Mouse (Mus musculus) MEL (cell line): ENCODE measurements around the gene Ssb. TPM values are rescaled to one million over a fixed set of nuclear protein-coding genes. Genes with fewer than 3 reads are reported as not detected.
A peak's percentile ranks its signal among the peaks of the same experiment; 100 is the strongest.

ENCODE experiments used
- DNase-seq: peaks from one replicate; pipeline ENCODE4 v3.0.0; 2011; ENCODE audit warnings: low read depth, low spot score
- H3K27ac ChIP-seq: 2 replicates; pipeline ENCODE4 v1.5.1; 2012; ENCODE audit warnings: low read depth, mild to moderate bottlenecking, control low read depth, low read length, moderate library complexity; ENCODE audit not compliant: control insufficient read depth
- H3K27me3 ChIP-seq, 2 experiments: fragments of 150-350 bp in 1 of 2; sonication (generic) in 1 of 2; 2 replicates each; pipeline ENCODE4 v1.6.1; 2012; ENCODE audit warnings: low read length in 2 of 2, mild to moderate bottlenecking in 2 of 2, improper control_type of control experiment in 1 of 2, moderate library complexity in 1 of 2; ENCODE audit not compliant: insufficient read depth in 2 of 2, control insufficient read depth in 1 of 2
- H3K36me3 ChIP-seq, 2 experiments: 2 replicates each; pipeline ENCODE4 v1.6.1; 2012 to 2014; ENCODE audit warnings: low read length in 2 of 2, improper control_type of control experiment in 1 of 2, inconsistent platforms in 1 of 2, mild to moderate bottlenecking in 1 of 2; ENCODE audit not compliant: insufficient read depth in 2 of 2, control insufficient read depth in 1 of 2
- H3K4me1 ChIP-seq, 2 experiments: fragments of 150-350 bp in 1 of 2; sonication (generic) in 1 of 2; 2 replicates each; pipeline ENCODE4 v1.6.1; 2012; ENCODE audit warnings: low read length in 2 of 2, improper control_type of control experiment in 1 of 2, mild to moderate bottlenecking in 1 of 2; ENCODE audit not compliant: insufficient read depth in 2 of 2, control insufficient read depth in 1 of 2
- H3K4me3 ChIP-seq, 2 experiments: fragments of 150-350 bp in 1 of 2; sonication (generic) in 1 of 2; 2 replicates each; pipeline ENCODE4 v1.5.1; 2012; ENCODE audit warnings: low read depth in 2 of 2, low read length in 2 of 2, mild to moderate bottlenecking in 2 of 2, moderate library complexity in 2 of 2, control low read depth in 1 of 2, improper control_type of control experiment in 1 of 2; ENCODE audit not compliant: control insufficient read depth in 1 of 2, insufficient read depth in 1 of 2
- H3K79me2 ChIP-seq: 2 replicates; pipeline ENCODE4 v1.6.1; 2012; ENCODE audit warnings: mild to moderate bottlenecking, low read length, moderate library complexity; ENCODE audit not compliant: control insufficient read depth, poor library complexity, insufficient read depth
- H3K9ac ChIP-seq: 2 replicates; pipeline ENCODE4 v1.6.1; 2012; ENCODE audit warnings: low read depth, mild to moderate bottlenecking, control low read depth, low read length, moderate library complexity; ENCODE audit not compliant: control insufficient read depth, poor library complexity, severe bottlenecking
- H3K9me3 ChIP-seq: fragments of 150-350 bp; sonication (generic); replicated peaks from 2 replicates; pipeline ENCODE4 v1.6.1; 2012; ENCODE audit warnings: mild to moderate bottlenecking, low read length, improper control_type of control experiment, moderate library complexity; ENCODE audit not compliant: insufficient read depth
- BHLHE40 ChIP-seq: IDR thresholded peaks from 2 replicates; pipeline ENCODE4 v1.6.1; 2012; ENCODE audit warnings: low read depth, mild to moderate bottlenecking, inconsistent platforms, low read length, improper control_type of control experiment, borderline replicate concordance
- CHD1 ChIP-seq: IDR thresholded peaks from 2 replicates; pipeline ENCODE4 v1.6.1; 2012; ENCODE audit warnings: low read depth, mild to moderate bottlenecking, inconsistent platforms, low read length, improper control_type of control experiment
- CTCF ChIP-seq, 3 experiments: IDR thresholded peaks in 2 of 3; conservative IDR thresholded peaks in 1 of 3; 2 replicates each; pipeline ENCODE4 v1.5.1; 2011 to 2012; ENCODE audit warnings: low read length in 3 of 3, low read depth in 2 of 3, mild to moderate bottlenecking in 2 of 3, improper control_type of control experiment in 1 of 3, inconsistent platforms in 1 of 3, mixed read lengths in 1 of 3, moderate library complexity in 1 of 3; ENCODE audit not compliant: control insufficient read depth in 1 of 3, insufficient read depth in 1 of 3, poor library complexity in 1 of 3, severe bottlenecking in 1 of 3
- EP300 ChIP-seq, 2 experiments: IDR thresholded peaks; 2 replicates each; pipeline ENCODE4 v1.6.1; 2011; ENCODE audit warnings: improper control_type of control experiment in 2 of 2, low read length in 2 of 2, low read depth in 1 of 2, mild to moderate bottlenecking in 1 of 2
- ETS1 ChIP-seq: IDR thresholded peaks from 2 replicates; pipeline ENCODE4 v1.6.1; 2012; ENCODE audit warnings: low read depth, mild to moderate bottlenecking, inconsistent platforms, low read length, improper control_type of control experiment, moderate library complexity
- HCFC1 ChIP-seq: IDR thresholded peaks from 2 replicates; pipeline ENCODE4 v1.6.1; 2012; ENCODE audit warnings: low read depth, mild to moderate bottlenecking, inconsistent platforms, low read length, improper control_type of control experiment, moderate library complexity
- MAZ ChIP-seq: IDR thresholded peaks from 2 replicates; pipeline ENCODE4 v1.6.1; 2012; ENCODE audit warnings: low read depth, mild to moderate bottlenecking, inconsistent platforms, low read length, improper control_type of control experiment
- MXI1 ChIP-seq: IDR thresholded peaks from 2 replicates; pipeline ENCODE4 v1.6.1; 2011; ENCODE audit warnings: mild to moderate bottlenecking, low read depth, low read length, improper control_type of control experiment
- MYB ChIP-seq: IDR thresholded peaks from 2 replicates; pipeline ENCODE4 v1.6.1; 2011; ENCODE audit warnings: mild to moderate bottlenecking, low read depth, low read length, improper control_type of control experiment
- NELFE ChIP-seq: IDR thresholded peaks from 2 replicates; pipeline ENCODE4 v1.6.1; 2011; ENCODE audit warnings: low read depth, low read length, improper control_type of control experiment
- POLR2A ChIP-seq, 2 experiments: IDR thresholded peaks; 2 replicates each; pipeline ENCODE4 v1.6.1; 2011 to 2012; ENCODE audit warnings: low read length in 2 of 2, mild to moderate bottlenecking in 2 of 2, control low read depth in 1 of 2, improper control_type of control experiment in 1 of 2, low read depth in 1 of 2, moderate library complexity in 1 of 2; ENCODE audit not compliant: control insufficient read depth in 1 of 2, insufficient read depth in 1 of 2, poor library complexity in 1 of 2
- RCOR1 ChIP-seq: IDR thresholded peaks from 2 replicates; pipeline ENCODE4 v1.6.1; 2012; ENCODE audit warnings: low read depth, mild to moderate bottlenecking, inconsistent platforms, low read length, improper control_type of control experiment
- SIN3A ChIP-seq: IDR thresholded peaks from 2 replicates; pipeline ENCODE4 v1.6.1; 2012; ENCODE audit warnings: low read length, improper control_type of control experiment, inconsistent platforms
- TAL1 ChIP-seq: IDR thresholded peaks from 2 replicates; pipeline ENCODE4 v1.6.1; 2012; ENCODE audit warnings: mild to moderate bottlenecking, inconsistent platforms, low read length, moderate library complexity, mixed read lengths
- UBTF ChIP-seq: IDR thresholded peaks from 2 replicates; pipeline ENCODE4 v1.6.1; 2012; ENCODE audit warnings: low read depth, mild to moderate bottlenecking, inconsistent platforms, low read length, improper control_type of control experiment, moderate library complexity, borderline replicate concordance; ENCODE audit not compliant: insufficient read depth
- USF1 ChIP-seq: IDR thresholded peaks from 2 replicates; pipeline ENCODE4 v1.6.1; 2014; ENCODE audit warnings: low read depth, mild to moderate bottlenecking, inconsistent platforms, low read length, improper control_type of control experiment, moderate library complexity
- USF2 ChIP-seq, 2 experiments: IDR thresholded peaks; 2 replicates each; pipeline ENCODE4 v1.6.1; 2011 to 2012; ENCODE audit warnings: improper control_type of control experiment in 2 of 2, low read length in 2 of 2, borderline replicate concordance in 1 of 2, inconsistent platforms in 1 of 2, low read depth in 1 of 2, mild to moderate bottlenecking in 1 of 2; ENCODE audit not compliant: insufficient read depth in 1 of 2
- ZC3H11A ChIP-seq: IDR thresholded peaks from 2 replicates; pipeline ENCODE4 v1.6.1; 2012; ENCODE audit warnings: low read depth, mild to moderate bottlenecking, inconsistent platforms, low read length, improper control_type of control experiment
- polyA plus RNA-seq, 2 experiments: library from polyadenylated mRNA; stranded (reverse) in 1 of 2; unstranded in 1 of 2; fragments of >175 nt in 1 of 2; fragments of >200 nt in 1 of 2; gene quantifications; 2 replicates each; pipeline versions ENCODE4 v1.2.1 to v1.2.4; 2012; ENCODE audit warnings: low replicate concordance in 2 of 2, low read depth in 1 of 2; ENCODE audit not compliant: insufficient read length in 2 of 2, insufficient read depth in 1 of 2, missing spikeins in 1 of 2
- total RNA-seq: library from RNA; depleted of rRNA; stranded (reverse); fragments of 300-350 nt; gene quantifications from 2 replicates; pipeline ENCODE4 v1.2.3, GENCODE M21; 2012

Gene Ssb
- total and polyA plus RNA-seq, 3 experiments: 219 to 1,377 (median 357) TPM

- Histone ChIP-seq H3K4me3 (peak overlapping the region; percentile 60 to 92), H3K9me3 (no peaks in the 10 kb centered on the region), H3K27me3 (no peaks in the 10 kb centered on the region), H3K4me1 (peaks cover 23% of the 10 kb centered on the region in 2 experiments), H3K27ac (peak overlapping the region; percentile 73), H3K36me3 (peaks cover 0 to 28% of the 10 kb centered on the region in 2 experiments; a peak in 3 of 4 replicates), H3K9ac (peak overlapping the region; percentile 76), H3K79me2 (peaks cover 14% of the 10 kb centered on the region)
- TF ChIP-seq CHD1: peak; percentile 25; the same call in 1 of the 2 replicates
- TF ChIP-seq POLR2A (IDR thresholded peaks at IDR 0.05; ENCODE audit: control insufficient read depth in 1 of 2, insufficient read depth in 1 of 2, low read depth in 1 of 2, low read length in 2 of 2, poor library complexity in 1 of 2): 0 out of 4 replicates have a peak, but pooled peaks of 1 of the 2 experiments have one; percentile 46
- TF ChIP-seq CTCF (IDR thresholded peaks at IDR 0.05 in 2 of 3, conservative IDR thresholded peaks at IDR 0.05 in 1 of 3; ENCODE audit: control insufficient read depth in 1 of 3, insufficient read depth in 1 of 3, low read depth in 2 of 3, low read length in 3 of 3, poor library complexity in 1 of 3, severe bottlenecking in 1 of 3): no peak
- no peak for TF ChIP-seq MYB
- peak; percentile 7; the same call in 1 of the 2 replicates for TF ChIP-seq SIN3A
- no peak for TF ChIP-seq ETS1
- no peak for TF ChIP-seq NELFE
- DNase-seq: peak; percentile 69
Measured at GRCm38 (mm10) chr2:69822361-69823128, 38.8 kb upstream of the Ssb start.

GRCm38 (mm10) chr2:69823129-69823677, 38.2 kb upstream of the Ssb start:
- Histone ChIP-seq H3K4me1 (peaks cover 19 to 21% of the 10 kb centered on the region in 2 experiments), H3K27me3 (no peaks in the 10 kb centered on the region), H3K79me2 (peaks cover 14% of the 10 kb centered on the region), H3K9ac (peak overlapping the region; percentile 76), H3K36me3 (peaks cover 0 to 28% of the 10 kb centered on the region in 2 experiments; a peak in 3 of 4 replicates), H3K27ac (peak overlapping the region; percentile 73), H3K9me3 (no peaks in the 10 kb centered on the region), H3K4me3 (peak overlapping the region; percentile 60 to 92)
- peak; percentile 60 for DNase-seq
- TF ChIP-seq RCOR1: no peak
- TF ChIP-seq HCFC1: 0 out of 2 replicates have a peak, but pooled peaks have one; percentile 28
- peak; percentile 86; the same call in 1 of the 2 replicates for TF ChIP-seq UBTF
- TF ChIP-seq EP300 (IDR thresholded peaks at IDR 0.05; ENCODE audit: low read depth in 1 of 2, low read length in 2 of 2): no peak
- TF ChIP-seq ZC3H11A: no peak
- TF ChIP-seq MXI1: no peak
- 0 out of 2 replicates have a peak, but pooled peaks have one; percentile 30 for TF ChIP-seq MAZ
- TF ChIP-seq BHLHE40: no peak
- no peak for TF ChIP-seq USF2 (IDR thresholded peaks at IDR 0.05; ENCODE audit: borderline replicate concordance in 1 of 2, insufficient read depth in 1 of 2, low read depth in 1 of 2, low read length in 2 of 2)
- no peak for TF ChIP-seq TAL1
- 0 out of 2 replicates have a peak, but pooled peaks have one; percentile 19 for TF ChIP-seq SIN3A
- TF ChIP-seq USF1: no peak
